Mouse (Mus musculus) neural tube, embryonic 10.5 days (tissue): ENCODE measurements around the gene Col9a2.

Experiments used
- DNase-seq: peaks from one replicate; pipeline ENCODE4 v3.0.0-alpha.2; 2017; ENCODE audit warnings: low spot score; ENCODE audit errors: extremely low spot score

Col9a2 gene

DNA sequence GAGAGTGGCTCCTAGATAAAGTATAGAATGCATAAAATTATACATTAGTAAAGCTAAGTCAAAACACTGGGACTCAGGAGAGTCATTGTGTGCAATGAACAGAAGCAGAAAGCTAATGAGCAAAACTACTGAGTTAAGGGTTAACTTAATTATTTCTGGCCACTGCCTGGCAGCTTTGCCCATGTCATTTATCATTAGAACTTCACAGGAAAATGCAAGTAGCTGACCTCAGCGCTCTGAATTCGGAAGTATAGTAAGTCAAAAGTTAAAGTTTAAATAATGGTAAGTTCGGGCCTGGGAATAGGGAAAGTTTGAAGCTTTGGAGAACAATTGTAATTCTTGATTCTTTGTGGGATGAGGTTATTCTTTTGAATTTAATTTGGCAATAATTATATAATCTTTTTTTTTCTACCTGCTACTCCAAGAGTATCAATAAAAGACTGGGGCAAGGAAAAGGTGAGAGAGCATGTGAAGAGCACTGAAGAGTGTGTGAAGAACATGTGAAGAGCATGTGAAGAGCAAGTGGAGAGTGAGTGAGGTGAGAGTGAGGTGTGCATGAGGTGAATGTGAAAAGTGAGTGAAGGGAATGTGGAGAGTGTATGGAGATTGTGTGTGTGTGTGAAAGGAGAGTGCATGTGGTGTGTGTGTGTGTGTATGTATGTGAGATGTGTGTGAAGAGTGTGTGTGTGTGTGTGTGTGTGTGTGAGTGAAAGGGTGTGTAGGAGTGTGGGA is 38.9 kb downstream of the Col9a2 start:
- DNase-seq = no peak

DNA sequence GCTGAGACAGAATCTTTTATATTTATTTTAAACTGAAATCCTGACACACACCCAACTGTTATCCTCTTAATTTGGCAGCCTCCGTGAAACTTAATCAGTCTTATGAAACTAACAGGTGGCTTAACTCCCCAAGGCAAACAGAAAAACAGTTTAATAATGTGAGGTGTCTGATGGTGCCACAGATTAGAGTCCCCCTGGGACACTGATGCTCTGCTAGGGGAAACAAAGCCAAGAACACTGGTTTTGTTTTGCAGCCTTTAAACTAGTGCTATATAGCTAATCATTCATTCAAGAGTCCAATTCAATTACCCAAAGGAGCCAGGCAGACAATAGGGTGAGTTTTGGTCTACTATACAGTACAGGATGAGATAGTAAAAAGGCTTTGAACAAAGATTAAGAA is 41.2 kb downstream of the Col9a2 start:
- DNase-seq = no peak

DNA sequence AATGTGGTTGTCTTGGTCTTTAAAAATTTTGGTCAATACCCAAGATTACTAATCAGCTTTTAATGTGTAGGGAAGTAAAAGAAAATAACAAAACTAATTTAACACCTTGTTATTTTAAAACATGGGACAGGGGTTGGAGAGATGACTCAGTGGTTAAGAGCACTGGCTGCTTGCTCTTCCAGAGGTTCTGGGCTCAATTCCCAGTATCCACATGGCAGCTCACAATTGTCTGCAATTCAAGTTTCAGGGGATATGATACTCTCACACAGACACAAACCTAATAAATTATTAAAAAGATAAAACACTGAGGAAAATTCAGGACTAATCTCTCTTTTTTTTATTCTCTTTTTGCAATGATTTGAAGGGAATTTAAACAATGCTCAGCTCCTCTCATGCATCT is 45.3 kb downstream of the Col9a2 start:
- DNase-seq = no peak

DNA sequence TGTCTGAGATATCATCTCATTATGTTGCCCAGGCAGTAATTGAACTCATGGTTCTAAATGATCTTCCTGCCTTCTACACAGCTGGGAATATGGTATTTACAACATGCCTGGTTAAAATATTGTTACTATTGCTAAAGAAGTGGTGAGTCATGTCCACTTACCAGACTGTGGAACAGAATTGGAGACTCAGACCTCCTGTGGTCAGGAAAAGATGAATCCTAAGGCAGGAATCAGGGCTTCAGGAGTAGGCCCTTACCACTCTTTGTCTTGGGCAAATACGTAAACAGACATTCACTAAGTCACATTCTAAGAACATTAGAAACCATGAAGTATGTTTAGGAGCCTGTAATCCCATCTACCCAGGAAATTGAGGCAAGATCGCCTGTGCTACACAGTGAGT is 49.5 kb downstream of the Col9a2 start:
- no peak for DNase-seq

DNA sequence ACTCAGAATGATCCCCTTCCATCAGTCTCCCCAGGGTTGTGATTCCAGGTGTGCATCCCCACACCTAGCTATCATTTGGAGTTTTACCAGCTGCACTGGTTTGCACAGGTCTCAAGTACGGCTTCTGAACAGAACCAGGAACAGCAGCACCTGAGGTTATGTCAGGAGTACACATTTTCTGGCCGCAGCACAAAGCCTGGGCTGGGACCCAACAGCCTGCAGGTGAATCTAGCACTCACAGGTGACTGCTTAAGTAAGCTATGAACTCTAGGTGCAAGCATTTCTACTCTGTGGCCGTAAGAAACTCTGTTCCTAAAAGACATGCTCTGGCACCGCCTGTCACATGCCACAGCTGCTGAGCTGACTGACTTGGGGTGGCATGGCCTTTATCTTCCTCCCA is 51.0 kb downstream of the Col9a2 start:
- DNase-seq = no peak

DNA sequence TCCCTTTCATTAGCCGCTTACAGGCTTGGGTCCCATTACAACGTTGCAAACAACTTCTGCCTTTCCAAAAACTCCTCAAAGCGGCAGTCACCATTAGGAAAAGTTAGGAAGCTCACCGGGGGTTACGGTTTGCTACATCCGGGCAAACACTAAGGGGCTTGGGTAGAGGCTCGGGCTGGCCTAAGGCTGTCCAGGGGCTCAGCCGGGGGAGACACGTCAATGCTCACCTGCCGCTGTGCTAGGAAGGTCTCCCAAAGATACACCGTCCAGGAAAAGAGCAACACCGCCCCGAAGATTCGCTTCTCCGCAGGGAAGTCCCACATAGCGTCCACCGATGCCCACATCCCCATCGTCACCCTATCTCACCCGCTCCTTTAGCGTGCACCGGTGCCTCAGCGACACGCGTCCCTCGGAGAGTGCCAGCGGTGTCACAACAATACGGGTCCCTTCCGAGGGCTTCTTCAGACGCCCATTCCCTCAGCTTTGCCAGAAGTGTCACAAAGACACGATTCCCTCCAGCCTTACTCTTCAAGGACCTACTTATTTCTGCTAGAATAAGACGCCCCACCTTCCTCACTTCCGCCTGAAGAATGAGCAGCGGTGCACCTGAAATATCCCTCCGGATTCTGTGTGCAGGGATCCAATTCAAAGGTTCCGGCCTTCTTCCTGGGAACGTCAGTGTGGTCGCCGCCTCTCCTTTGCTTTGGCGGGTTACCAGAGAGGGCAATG is 58.6 kb downstream of the Col9a2 start, which contains the start of gene Zmpste24:
Zmpste24 (minus strand) TSS at position 592 of the 729 bp plus-strand sequence.
- peak; percentile 92 for DNase-seq

DNA sequence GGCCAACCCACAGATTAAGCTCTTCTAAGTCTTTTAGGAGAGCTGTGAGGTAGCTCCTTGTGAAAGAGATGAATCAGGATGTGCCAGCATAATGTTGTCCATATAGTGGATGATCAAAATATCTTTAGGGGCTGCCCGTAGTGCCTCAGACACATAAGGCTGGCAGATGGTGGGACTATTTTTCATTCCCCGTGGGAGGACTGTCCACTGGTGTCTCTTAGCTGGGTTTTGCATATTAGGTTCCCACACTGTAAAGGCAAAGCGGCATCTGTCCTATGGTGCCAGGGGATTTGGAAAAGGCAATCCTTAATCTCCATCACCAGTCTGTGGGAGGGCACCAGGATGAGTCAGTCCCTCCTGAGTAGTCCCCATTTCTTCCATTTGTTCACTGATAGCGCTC is 64.1 kb downstream of the Col9a2 start:
- DNase-seq = no peak
